Mouse (Mus musculus): ENCODE data around the gene Syne3. TPM values are rescaled to one million over a fixed set of nuclear protein-coding genes. Genes with fewer than 3 reads are reported as not detected.

Syne3 gene
- total and polyA plus RNA-seq, 3 experiments, result 2.3 to 8.5 (median 7.0) TPM

GRCm38 (mm10) chr12:105000487-105001283 is 8.9 kb downstream of the Syne3 start:
- H3K36me3 ChIP-seq (ENCODE audit: control insufficient read depth, insufficient read depth, low read length), result no peaks in the 10 kb centered on the region
- no peak overlapping the region; the same call in 1 of the 2 replicates for H3K27ac ChIP-seq
- no peaks in the 10 kb centered on the region for H3K27me3 ChIP-seq (ENCODE audit: control insufficient read depth, insufficient read depth, low read length)
- peaks cover 15% of the 10 kb centered on the region for H3K4me1 ChIP-seq (ENCODE audit: control insufficient read depth, insufficient read depth, low read length)
- 0 out of 2 replicates have a peak, but pooled peaks cover 1% of the 10 kb centered on the region for H3K79me2 ChIP-seq (replicated peaks; ENCODE audit: control insufficient read depth, insufficient read depth, low read length)
- H3K4me3 ChIP-seq, result no peak overlapping the region
- no peak for DNase-seq
- WGBS, result 53% methylated on average over 9 of the region's 9 CpGs
- H3K9ac ChIP-seq (ENCODE audit: low read depth, low read length), result no peak overlapping the region
- TF ChIP-seq CTCF (IDR thresholded peaks at IDR 0.05) (no peak), EP300 (IDR thresholded peaks at IDR 0.05; ENCODE audit: insufficient read depth, low read depth, low read length) (0 out of 2 replicates have a peak, but pooled peaks have one; percentile 4), POLR2A (IDR thresholded peaks at IDR 0.05; ENCODE audit: insufficient read depth, low read depth, low read length) (no peak)
- intact Hi-C loops (cut with DNase I), result no loop called here

GRCm38 (mm10) chr12:104999171-104999570 is 10.4 kb downstream of the Syne3 start:
- H3K4me3 ChIP-seq, result no peak overlapping the region
- no peaks in the 10 kb centered on the region for H3K27me3 ChIP-seq (ENCODE audit: control insufficient read depth, insufficient read depth, low read length)
- H3K36me3 ChIP-seq (ENCODE audit: control insufficient read depth, insufficient read depth, low read length), result no peaks in the 10 kb centered on the region
- H3K4me1 ChIP-seq (ENCODE audit: control insufficient read depth, insufficient read depth, low read length), result peaks cover 10% of the 10 kb centered on the region
- WGBS, result 78% methylated on average over 8 of the region's 8 CpGs
- no peak overlapping the region for H3K9ac ChIP-seq (ENCODE audit: low read depth, low read length)
- no peak for TF ChIP-seq CTCF (IDR thresholded peaks at IDR 0.05)
- TF ChIP-seq EP300 (IDR thresholded peaks at IDR 0.05; ENCODE audit: insufficient read depth, low read depth, low read length), result no peak
- TF ChIP-seq POLR2A (IDR thresholded peaks at IDR 0.05; ENCODE audit: insufficient read depth, low read depth, low read length), result no peak
- no peak for DNase-seq
- H3K27ac ChIP-seq, result no peak overlapping the region
- H3K79me2 ChIP-seq (replicated peaks; ENCODE audit: control insufficient read depth, insufficient read depth, low read length), result peaks cover 1% of the 10 kb centered on the region; the same call in 1 of the 2 replicates
- intact Hi-C loops (cut with DNase I), result no loop called here

GRCm38 (mm10) chr12:104998541-104998940 is 11.1 kb downstream of the Syne3 start:
- WGBS, result 67% methylated on average over 6 of the region's 6 CpGs
- peaks cover 1% of the 10 kb centered on the region; the same call in 1 of the 2 replicates for H3K79me2 ChIP-seq (replicated peaks; ENCODE audit: control insufficient read depth, insufficient read depth, low read length)
- H3K36me3 ChIP-seq (ENCODE audit: control insufficient read depth, insufficient read depth, low read length), result no peaks in the 10 kb centered on the region
- no peak overlapping the region for H3K27ac ChIP-seq
- intact Hi-C loops (cut with DNase I), result no loop called here
- TF ChIP-seq EP300 (IDR thresholded peaks at IDR 0.05; ENCODE audit: insufficient read depth, low read depth, low read length) (no peak), POLR2A (IDR thresholded peaks at IDR 0.05; ENCODE audit: insufficient read depth, low read depth, low read length) (no peak), CTCF (IDR thresholded peaks at IDR 0.05) (no peak)
- H3K4me3 ChIP-seq, result no peak overlapping the region
- no peak overlapping the region for H3K9ac ChIP-seq (ENCODE audit: low read depth, low read length)
- DNase-seq, result no peak
- H3K4me1 ChIP-seq (ENCODE audit: control insufficient read depth, insufficient read depth, low read length), result peaks cover 8% of the 10 kb centered on the region
- no peaks in the 10 kb centered on the region for H3K27me3 ChIP-seq (ENCODE audit: control insufficient read depth, insufficient read depth, low read length)

GRCm38 (mm10) chr12:104997641-104998293 is 11.8 kb downstream of the Syne3 start:
- H3K79me2 ChIP-seq (replicated peaks; ENCODE audit: control insufficient read depth, insufficient read depth, low read length), result peaks cover 1% of the 10 kb centered on the region; the same call in 1 of the 2 replicates
- TF ChIP-seq POLR2A (IDR thresholded peaks at IDR 0.05; ENCODE audit: insufficient read depth, low read depth, low read length), result no peak
- no peak for TF ChIP-seq EP300 (IDR thresholded peaks at IDR 0.05; ENCODE audit: insufficient read depth, low read depth, low read length)
- DNase-seq, result no peak
- WGBS, result 81% methylated on average over 10 of the region's 10 CpGs
- intact Hi-C loops (cut with DNase I), result no loop called here
- no peak overlapping the region for H3K4me3 ChIP-seq
- no peaks in the 10 kb centered on the region for H3K36me3 ChIP-seq (ENCODE audit: control insufficient read depth, insufficient read depth, low read length)
- no peaks in the 10 kb centered on the region for H3K27me3 ChIP-seq (ENCODE audit: control insufficient read depth, insufficient read depth, low read length)
- H3K27ac ChIP-seq, result no peak overlapping the region
- no peak overlapping the region for H3K9ac ChIP-seq (ENCODE audit: low read depth, low read length)
- peaks cover 12% of the 10 kb centered on the region for H3K4me1 ChIP-seq (ENCODE audit: control insufficient read depth, insufficient read depth, low read length)

- H3K36me3 ChIP-seq (ENCODE audit: control insufficient read depth, insufficient read depth, low read length), result no peaks in the 10 kb centered on the region
- H3K4me3 ChIP-seq, result no peak overlapping the region
- no peaks in the 10 kb centered on the region for H3K27me3 ChIP-seq (ENCODE audit: control insufficient read depth, insufficient read depth, low read length)
- H3K79me2 ChIP-seq (replicated peaks; ENCODE audit: control insufficient read depth, insufficient read depth, low read length), result peaks cover 1% of the 10 kb centered on the region; the same call in 1 of the 2 replicates
- 76% methylated on average over 10 of the region's 10 CpGs for WGBS
- no peak overlapping the region for H3K27ac ChIP-seq
- DNase-seq, result no peak
- H3K4me1 ChIP-seq (ENCODE audit: control insufficient read depth, insufficient read depth, low read length), result peaks cover 18% of the 10 kb centered on the region
- TF ChIP-seq POLR2A (IDR thresholded peaks at IDR 0.05; ENCODE audit: insufficient read depth, low read depth, low read length) (no peak), EP300 (IDR thresholded peaks at IDR 0.05; ENCODE audit: insufficient read depth, low read depth, low read length) (no peak), CTCF (IDR thresholded peaks at IDR 0.05) (no peak)
- no peak overlapping the region for H3K9ac ChIP-seq (ENCODE audit: low read depth, low read length)
- intact Hi-C loops (cut with DNase I), result no loop called here
Observed at GRCm38 (mm10) chr12:104997159-104997558, 12.4 kb downstream of the Syne3 start.
